Mouse (Mus musculus) olfactory bulb, adult 2 months (tissue): ENCODE data around the gene Gm10097. TPM values are rescaled to one million over a fixed set of nuclear protein-coding genes. Genes with fewer than 3 reads are reported as not detected.

Experiments
- H3K27ac ChIP-seq: fragments of 200-500 bp; 2 replicates; pipeline ENCODE4 v1.5.1; 2012; ENCODE audit warnings: low read depth, low read length; ENCODE audit not compliant: insufficient read depth
- H3K4me1 ChIP-seq: fragments of 200-500 bp; 2 replicates; pipeline ENCODE4 v1.6.1; 2012; ENCODE audit warnings: low read length; ENCODE audit not compliant: control insufficient read depth, insufficient read depth
- H3K4me3 ChIP-seq: fragments of 200-500 bp; 2 replicates; pipeline ENCODE4 v1.5.1; 2012; ENCODE audit warnings: mild to moderate bottlenecking, low read depth, low read length, moderate library complexity; ENCODE audit not compliant: insufficient read depth
- CTCF ChIP-seq: fragments of 200-500 bp; IDR thresholded peaks from 2 replicates; pipeline ENCODE4 v1.5.1; 2012; ENCODE audit warnings: low read depth, mild to moderate bottlenecking, low read length, moderate library complexity; ENCODE audit not compliant: insufficient read depth
- POLR2A ChIP-seq: fragments of 200-500 bp; IDR thresholded peaks from 2 replicates; pipeline ENCODE4 v1.6.1; 2012; ENCODE audit warnings: mild to moderate bottlenecking, low read depth, low read length, moderate library complexity; ENCODE audit not compliant: insufficient read depth
- WGBS: fragments of 180-500 bp; shearing (Covaris S2); methylation state at CpG from one replicate; pipeline ENCODE4 v1.1.7; 2018; 5-methylcytosine and 5-hydroxymethylcytosine counted together
- polyA plus RNA-seq: library from polyadenylated mRNA; stranded (reverse); fragments of >200 nt; gene quantifications from 2 replicates; pipeline ENCODE4 v1.2.4, GENCODE M21; 2012; ENCODE audit warnings: low replicate concordance; ENCODE audit not compliant: missing spikeins, insufficient read depth, insufficient read length

The Gm10097 gene
- polyA plus RNA-seq, 1 experiment: not detected

DNA sequence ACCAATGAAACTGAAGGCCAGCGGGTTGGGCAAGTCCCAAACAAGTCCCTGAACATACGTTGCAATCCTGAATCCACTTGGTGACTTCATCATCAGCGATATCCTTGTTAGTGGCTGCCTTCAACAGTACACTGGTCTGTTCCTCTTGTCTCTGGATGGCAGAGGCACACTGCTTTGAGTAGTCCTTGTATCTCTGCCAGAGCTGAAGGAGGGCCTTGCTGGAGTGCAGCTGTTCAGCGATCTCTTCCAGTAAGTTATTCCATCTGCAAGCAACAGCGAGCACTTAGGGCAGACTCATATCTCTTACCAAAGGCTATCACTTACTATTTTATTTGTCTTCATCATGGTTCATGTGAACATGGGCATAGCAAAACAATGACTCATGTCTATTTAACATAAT is 41.8 kb downstream of the Gm10097 start:
- TF ChIP-seq CTCF: no peak
- no peak for TF ChIP-seq POLR2A
- WGBS: 74% methylated on average over 5 of the region's 5 CpGs
- Histone ChIP-seq H3K27ac (no peak overlapping the region), H3K4me1 (no peaks in the 10 kb centered on the region), H3K4me3 (no peak overlapping the region)

DNA sequence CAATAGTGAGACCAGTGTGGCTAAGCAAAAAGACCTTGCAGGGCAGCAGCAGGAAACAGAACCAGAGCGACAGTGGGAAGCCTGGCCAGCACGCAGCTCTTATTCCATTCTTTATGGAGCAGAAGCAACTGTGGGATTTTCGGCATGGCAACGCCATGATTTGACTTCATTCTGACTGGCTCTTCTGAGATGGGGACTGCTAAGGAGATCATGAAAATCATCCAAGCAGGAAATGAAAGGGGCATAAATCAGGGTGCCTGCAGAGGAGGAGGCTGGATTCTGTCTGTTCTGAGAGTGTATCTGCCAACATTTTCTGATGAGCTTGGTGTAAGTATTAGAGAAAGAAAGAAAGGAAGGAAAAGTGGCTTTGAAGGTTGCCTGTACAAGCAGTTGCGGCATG is 47.2 kb downstream of the Gm10097 start:
- 89% methylated on average over 5 of the region's 5 CpGs for WGBS
- TF ChIP-seq POLR2A: no peak
- TF ChIP-seq CTCF: no peak
- no peak overlapping the region for H3K27ac ChIP-seq
- H3K4me1 ChIP-seq: no peaks in the 10 kb centered on the region
- no peak overlapping the region for H3K4me3 ChIP-seq

DNA sequence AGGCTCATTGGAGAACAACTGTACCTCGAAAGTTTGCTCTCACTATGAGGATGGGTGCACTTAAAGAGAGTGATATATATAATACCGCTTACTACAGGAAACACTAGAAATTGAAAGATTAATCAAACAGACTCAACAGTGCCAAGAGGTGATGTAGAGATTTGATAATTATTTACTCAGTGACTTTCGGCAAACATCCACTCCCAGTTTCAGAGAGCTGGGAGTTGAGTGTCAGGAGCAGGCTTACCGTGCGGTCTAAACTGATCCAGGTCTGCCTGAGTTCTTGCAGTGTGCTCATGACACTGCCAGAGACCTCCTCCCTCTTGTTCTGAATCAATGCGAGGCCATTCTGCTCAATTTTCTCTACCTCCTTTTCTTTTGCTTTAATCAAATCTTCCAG is 47.7 kb downstream of the Gm10097 start:
- TF ChIP-seq POLR2A (no peak), CTCF (no peak)
- Histone ChIP-seq H3K4me1 (no peaks in the 10 kb centered on the region), H3K4me3 (no peak overlapping the region), H3K27ac (no peak overlapping the region)
- 89% methylated on average over 6 of the region's 6 CpGs for WGBS
